Mouse (Mus musculus) layer of hippocampus, adult 6 months (tissue): ENCODE data around the gene Mcrs1. TPM values are rescaled to one million over a fixed set of nuclear protein-coding genes. Genes with fewer than 3 reads are reported as not detected.

ENCODE experiments used
- long read RNA-seq, 2 experiments: library from polyadenylated mRNA; unstranded; transcript quantifications; one replicate each; pipeline ENCODE4 v2.0.0; 2019 to 2020
- polyA plus RNA-seq: library from polyadenylated mRNA; unstranded; fragments of <200 nt; fragmentation: Nextera tagmentation; gene quantifications from 2 replicates; pipeline ENCODE4 v1.2.3, GENCODE M21; 2021

Gene Mcrs1
- 118 and 134 TPM in 2 replicates for polyA plus RNA-seq
- long read RNA-seq, experiment 1, transcript Mcrs1-201 (15 exons, 1,916 nt) = major isoform, 248 of 304 reads
- long read RNA-seq, experiment 1, transcript Mcrs1-209 (11 exons, 1,521 nt) = minor isoform, 6 of 304 reads
- long read RNA-seq, experiment 1, partial matches to known transcripts = 19 of 304 reads
- long read RNA-seq, experiment 1, other reads (novel, unspliced or antisense) = 29 of 304 reads
- long read RNA-seq, experiment 2, transcript Mcrs1-201 (15 exons, 1,916 nt) = major isoform, 631 of 773 reads
- long read RNA-seq, experiment 2, transcript Mcrs1-202 (14 exons, 1,771 nt) = minor isoform, 17 of 773 reads
- long read RNA-seq, experiment 2, partial matches to known transcripts = 12 of 773 reads
- long read RNA-seq, experiment 2, other reads (novel, unspliced or antisense) = 109 of 773 reads

GRCm38 (mm10) chr15:99251626-99252380, at the start of gene Mcrs1:
Gene Mcrs1, minus strand, starts transcription at chr15:99251961.

GRCm38 (mm10) chr15:99295484-99295981, 43.8 kb upstream of the Mcrs1 start, which contains the start of gene Fam186b:
Gene Fam186b, minus strand, starts transcription at chr15:99295888.

GRCm38 (mm10) chr15:99294813-99295374, 43.1 kb upstream of the Mcrs1 start, which contains the start of gene Prpf40b:
Gene Prpf40b, plus strand, starts transcription at chr15:99295087.

GRCm38 (mm10) chr15:99224208-99224911, 27.4 kb downstream of the Mcrs1 start, which contains the start of gene Kcnh3:
Gene Kcnh3, plus strand, starts transcription at chr15:99224861.

Other genes starting within 250 kb of the Mcrs1 start
- 2.4 and 6.3 TPM in 2 replicates for gene Tuba1c, start 222.1 kb downstream of the Mcrs1 start, polyA plus RNA-seq
- 2.1 and 3.3 TPM in 2 replicates for gene Prph, start 196.8 kb downstream of the Mcrs1 start, polyA plus RNA-seq
- 0.11 and 0.14 TPM in 2 replicates for gene Troap, start 177.4 kb downstream of the Mcrs1 start, polyA plus RNA-seq
- gene C1ql4, start 164.1 kb downstream of the Mcrs1 start, polyA plus RNA-seq = not detected in 2 replicates
- gene Dnajc22, start 158.8 kb downstream of the Mcrs1 start, polyA plus RNA-seq = not detected in 2 replicates
- 5.3 and 5.5 TPM in 2 replicates for gene Spats2, start 126.0 kb downstream of the Mcrs1 start, polyA plus RNA-seq
- gene Kcnh3, start 27.1 kb downstream of the Mcrs1 start, polyA plus RNA-seq = 7.4 and 7.7 TPM in 2 replicates
- gene Prpf40b, start 43.1 kb upstream of the Mcrs1 start, polyA plus RNA-seq = 14.4 and 35.4 TPM in 2 replicates
- 0.20 and 0.51 TPM in 2 replicates for gene Fam186b, start 43.9 kb upstream of the Mcrs1 start, polyA plus RNA-seq
- gene Fmnl3, start 118.5 kb upstream of the Mcrs1 start, polyA plus RNA-seq = 0.44 and 0.49 TPM in 2 replicates
- gene Tmbim6, start 140.9 kb upstream of the Mcrs1 start, polyA plus RNA-seq = 160 and 199 TPM in 2 replicates
- 1.2 and 1.6 TPM in 2 replicates for gene Nckap5l, start 205.8 kb upstream of the Mcrs1 start, polyA plus RNA-seq
- 7.6 and 7.8 TPM in 2 replicates for gene Bcdin3d, start 222.8 kb upstream of the Mcrs1 start, polyA plus RNA-seq